Mouse (Mus musculus) olfactory bulb, adult 2 months (tissue): Measurements from ENCODE around the gene Aktip. TPM values are rescaled to one million over a fixed set of nuclear protein-coding genes. Genes with fewer than 3 reads are reported as not detected.

Experiments used
- H3K27ac ChIP-seq: fragments of 200-500 bp; 2 replicates; pipeline ENCODE4 v1.5.1; 2012; ENCODE audit warnings: low read depth, low read length; ENCODE audit not compliant: insufficient read depth
- H3K4me1 ChIP-seq: fragments of 200-500 bp; 2 replicates; pipeline ENCODE4 v1.6.1; 2012; ENCODE audit warnings: low read length; ENCODE audit not compliant: control insufficient read depth, insufficient read depth
- H3K4me3 ChIP-seq: fragments of 200-500 bp; 2 replicates; pipeline ENCODE4 v1.5.1; 2012; ENCODE audit warnings: mild to moderate bottlenecking, low read depth, low read length, moderate library complexity; ENCODE audit not compliant: insufficient read depth
- CTCF ChIP-seq: fragments of 200-500 bp; IDR thresholded peaks from 2 replicates; pipeline ENCODE4 v1.5.1; 2012; ENCODE audit warnings: low read depth, mild to moderate bottlenecking, low read length, moderate library complexity; ENCODE audit not compliant: insufficient read depth
- POLR2A ChIP-seq: fragments of 200-500 bp; IDR thresholded peaks from 2 replicates; pipeline ENCODE4 v1.6.1; 2012; ENCODE audit warnings: mild to moderate bottlenecking, low read depth, low read length, moderate library complexity; ENCODE audit not compliant: insufficient read depth
- WGBS: fragments of 180-500 bp; shearing (Covaris S2); methylation state at CpG from one replicate; pipeline ENCODE4 v1.1.7; 2018; 5-methylcytosine and 5-hydroxymethylcytosine counted together
- polyA plus RNA-seq: library from polyadenylated mRNA; stranded (reverse); fragments of >200 nt; gene quantifications from 2 replicates; pipeline ENCODE4 v1.2.4, GENCODE M21; 2012; ENCODE audit warnings: low replicate concordance; ENCODE audit not compliant: missing spikeins, insufficient read depth, insufficient read length

Aktip gene
- polyA plus RNA-seq, 1 experiment, result not detected

GRCm38 (mm10) chr8:91218271-91218670, 18.5 kb upstream of the Aktip start:
- TF ChIP-seq CTCF, result no peak
- no peak for TF ChIP-seq POLR2A
- no peaks in the 10 kb centered on the region for H3K4me1 ChIP-seq
- 67% methylated on average over 4 of the region's 4 CpGs for WGBS
- H3K27ac ChIP-seq, result no peak overlapping the region; the same call in 1 of the 2 replicates
- H3K4me3 ChIP-seq, result no peak overlapping the region

- TF ChIP-seq POLR2A, result no peak
- TF ChIP-seq CTCF, result no peak
- no peak overlapping the region for H3K27ac ChIP-seq
- H3K4me3 ChIP-seq, result no peak overlapping the region
- H3K4me1 ChIP-seq, result no peaks in the 10 kb centered on the region
- 88% methylated on average over 5 of the region's 5 CpGs for WGBS
Measured at GRCm38 (mm10) chr8:91217062-91217905, 17.5 kb upstream of the Aktip start.

- Histone ChIP-seq H3K4me1 (no peaks in the 10 kb centered on the region), H3K4me3 (no peak overlapping the region), H3K27ac (no peak overlapping the region)
- 72% methylated on average over 3 of the region's 3 CpGs for WGBS
- TF ChIP-seq POLR2A, result no peak
- TF ChIP-seq CTCF, result no peak
Measured at GRCm38 (mm10) chr8:91214287-91214686, 14.5 kb upstream of the Aktip start.

- no peak for TF ChIP-seq CTCF
- no peak for TF ChIP-seq POLR2A
- Histone ChIP-seq H3K4me1 (no peaks in the 10 kb centered on the region), H3K4me3 (no peak overlapping the region), H3K27ac (no peak overlapping the region)
- 89% methylated on average over 2 of the region's 2 CpGs for WGBS
Measured at GRCm38 (mm10) chr8:91212948-91213347, 13.2 kb upstream of the Aktip start.

GRCm38 (mm10) chr8:91209658-91210057, 9.9 kb upstream of the Aktip start:
- 94% methylated on average over 3 of the region's 3 CpGs for WGBS
- H3K4me1 ChIP-seq, result no peaks in the 10 kb centered on the region
- H3K4me3 ChIP-seq, result no peak overlapping the region
- TF ChIP-seq CTCF (no peak), POLR2A (no peak)
- H3K27ac ChIP-seq, result no peak overlapping the region

- 89% methylated on average over 2 of the region's 2 CpGs for WGBS
- Histone ChIP-seq H3K4me3 (no peak overlapping the region), H3K27ac (no peak overlapping the region), H3K4me1 (no peaks in the 10 kb centered on the region)
- TF ChIP-seq POLR2A (no peak), CTCF (no peak)
Measured at GRCm38 (mm10) chr8:91207676-91208075, 7.9 kb upstream of the Aktip start.

GRCm38 (mm10) chr8:91205897-91206296, 6.1 kb upstream of the Aktip start:
- Histone ChIP-seq H3K4me3 (no peak overlapping the region), H3K27ac (no peak overlapping the region), H3K4me1 (no peaks in the 10 kb centered on the region)
- 81% methylated on average over 6 of the region's 6 CpGs for WGBS
- TF ChIP-seq CTCF (no peak), POLR2A (no peak)

- H3K27ac ChIP-seq, result no peak overlapping the region
- no peak for TF ChIP-seq CTCF
- no peak for TF ChIP-seq POLR2A
- H3K4me1 ChIP-seq, result 0 out of 2 replicates have a peak, but pooled peaks cover 4% of the 10 kb centered on the region
- H3K4me3 ChIP-seq, result no peak overlapping the region
- WGBS, result 82% methylated on average over 2 of the region's 2 CpGs
Measured at GRCm38 (mm10) chr8:91201184-91201583, 1.4 kb upstream of the Aktip start.

GRCm38 (mm10) chr8:91198036-91198435, 1.7 kb downstream of the Aktip start:
- Histone ChIP-seq H3K4me1 (0 out of 2 replicates have a peak, but pooled peaks cover 4% of the 10 kb centered on the region), H3K27ac (no peak overlapping the region), H3K4me3 (no peak overlapping the region)
- WGBS, result 71% methylated on average over 3 of the region's 3 CpGs
- TF ChIP-seq POLR2A (no peak), CTCF (no peak)
